Mouse (Mus musculus): ENCODE results near the gene Ttyh2. TPM values are rescaled to one million over a fixed set of nuclear protein-coding genes. Genes with fewer than 3 reads are reported as not detected.

Gene Ttyh2
- polyA plus RNA-seq, 1 experiment from 2014 or later, result 25.1 TPM

GRCm38 (mm10) chr11:114726965-114727825, 52.0 kb downstream of the Ttyh2 start, which contains the start of gene Dnaic2:
Gene Dnaic2 (plus strand): TSS chr11:114727408.
- peaks cover 9% of the 10 kb centered on the region for H3K4me1 ChIP-seq (replicated peaks; ENCODE audit: control insufficient read depth, insufficient read depth, low read length)
- ATAC-seq, result peak; percentile 87
- no peaks in the 10 kb centered on the region for H3K36me3 ChIP-seq (ENCODE audit: control insufficient read depth, insufficient read depth)
- H3K9me3 ChIP-seq (ENCODE audit: control insufficient read depth, low read length), result no peaks in the 10 kb centered on the region
- peak within 1 kb of the TSS; percentile 59 for H3K4me2 ChIP-seq (ENCODE audit: low read length)
- 10% methylated on average over 34 of the region's 34 CpGs for WGBS
- H3K9ac ChIP-seq (replicated peaks; ENCODE audit: low read depth, low read length), result peak within 1 kb of the TSS; percentile 38
- H3K27me3 ChIP-seq (replicated peaks; ENCODE audit: control insufficient read depth, insufficient read depth, low read length), result no peaks in the 10 kb centered on the region
- peak within 1 kb of the TSS; percentile 31 for H3K4me3 ChIP-seq (replicated peaks; ENCODE audit: low read length)
- H3K27ac ChIP-seq (ENCODE audit: low read length), result no peak within 1 kb of the TSS

- 29% methylated on average over 5 of the region's 5 CpGs for WGBS
- peak overlapping the region; percentile 31 for H3K4me3 ChIP-seq (replicated peaks; ENCODE audit: low read length)
- H3K4me1 ChIP-seq (replicated peaks; ENCODE audit: control insufficient read depth, insufficient read depth, low read length), result peaks cover 9% of the 10 kb centered on the region
- no peaks in the 10 kb centered on the region for H3K27me3 ChIP-seq (replicated peaks; ENCODE audit: control insufficient read depth, insufficient read depth, low read length)
- H3K4me2 ChIP-seq (ENCODE audit: low read length), result peak overlapping the region; percentile 59
- H3K9me3 ChIP-seq (ENCODE audit: control insufficient read depth, low read length), result no peaks in the 10 kb centered on the region
- H3K9ac ChIP-seq (replicated peaks; ENCODE audit: low read depth, low read length), result peak overlapping the region; percentile 38
- no peaks in the 10 kb centered on the region for H3K36me3 ChIP-seq (ENCODE audit: control insufficient read depth, insufficient read depth)
- 0 out of 2 replicates have a peak, but pooled peaks have one; percentile 19 for ATAC-seq
- no peak overlapping the region for H3K27ac ChIP-seq (ENCODE audit: low read length)
Measured at GRCm38 (mm10) chr11:114727826-114728186, 52.6 kb downstream of the Ttyh2 start.

GRCm38 (mm10) chr11:114728333-114728732, 53.1 kb downstream of the Ttyh2 start:
- no peak overlapping the region for H3K27ac ChIP-seq (ENCODE audit: low read length)
- WGBS, result 49% methylated on average over 5 of the region's 5 CpGs
- H3K36me3 ChIP-seq (ENCODE audit: control insufficient read depth, insufficient read depth), result no peaks in the 10 kb centered on the region
- H3K4me1 ChIP-seq (replicated peaks; ENCODE audit: control insufficient read depth, insufficient read depth, low read length), result peaks cover 9% of the 10 kb centered on the region
- H3K9ac ChIP-seq (replicated peaks; ENCODE audit: low read depth, low read length), result no peak overlapping the region
- H3K27me3 ChIP-seq (replicated peaks; ENCODE audit: control insufficient read depth, insufficient read depth, low read length), result no peaks in the 10 kb centered on the region
- no peak overlapping the region for H3K4me3 ChIP-seq (replicated peaks; ENCODE audit: low read length)
- no peaks in the 10 kb centered on the region for H3K9me3 ChIP-seq (ENCODE audit: control insufficient read depth, low read length)
- no peak for ATAC-seq
- no peak overlapping the region for H3K4me2 ChIP-seq (ENCODE audit: low read length)

GRCm38 (mm10) chr11:114729832-114730363, 54.7 kb downstream of the Ttyh2 start:
- no peaks in the 10 kb centered on the region for H3K36me3 ChIP-seq (ENCODE audit: control insufficient read depth, insufficient read depth)
- no peaks in the 10 kb centered on the region for H3K27me3 ChIP-seq (replicated peaks; ENCODE audit: control insufficient read depth, insufficient read depth, low read length)
- H3K4me1 ChIP-seq (replicated peaks; ENCODE audit: control insufficient read depth, insufficient read depth, low read length), result peaks cover 9% of the 10 kb centered on the region
- no peak overlapping the region for H3K4me2 ChIP-seq (ENCODE audit: low read length)
- 52% methylated on average over 6 of the region's 6 CpGs for WGBS
- ATAC-seq, result no peak
- H3K9me3 ChIP-seq (ENCODE audit: control insufficient read depth, low read length), result no peaks in the 10 kb centered on the region
- no peak overlapping the region for H3K9ac ChIP-seq (replicated peaks; ENCODE audit: low read depth, low read length)
- H3K27ac ChIP-seq (ENCODE audit: low read length), result no peak overlapping the region
- no peak overlapping the region for H3K4me3 ChIP-seq (replicated peaks; ENCODE audit: low read length)

- Histone ChIP-seq H3K9me3 (ENCODE audit: control insufficient read depth, low read length) (no peaks in the 10 kb centered on the region), H3K4me2 (ENCODE audit: low read length) (no peak overlapping the region), H3K4me1 (replicated peaks; ENCODE audit: control insufficient read depth, insufficient read depth, low read length) (peaks cover 9% of the 10 kb centered on the region), H3K27ac (ENCODE audit: low read length) (no peak overlapping the region), H3K36me3 (ENCODE audit: control insufficient read depth, insufficient read depth) (no peaks in the 10 kb centered on the region), H3K27me3 (replicated peaks; ENCODE audit: control insufficient read depth, insufficient read depth, low read length) (no peaks in the 10 kb centered on the region), H3K4me3 (replicated peaks; ENCODE audit: low read length) (no peak overlapping the region), H3K9ac (replicated peaks; ENCODE audit: low read depth, low read length) (no peak overlapping the region)
- ATAC-seq, result no peak
- 80% methylated on average over 4 of the region's 4 CpGs for WGBS
Measured at GRCm38 (mm10) chr11:114731711-114732110, 56.5 kb downstream of the Ttyh2 start.

GRCm38 (mm10) chr11:114732890-114733289, 57.7 kb downstream of the Ttyh2 start:
- Histone ChIP-seq H3K9ac (replicated peaks; ENCODE audit: low read depth, low read length) (no peak overlapping the region), H3K4me2 (ENCODE audit: low read length) (no peak overlapping the region), H3K27me3 (replicated peaks; ENCODE audit: control insufficient read depth, insufficient read depth, low read length) (no peaks in the 10 kb centered on the region), H3K4me1 (replicated peaks; ENCODE audit: control insufficient read depth, insufficient read depth, low read length) (peaks cover 3% of the 10 kb centered on the region; the same call in 1 of the 2 replicates), H3K4me3 (replicated peaks; ENCODE audit: low read length) (no peak overlapping the region), H3K27ac (ENCODE audit: low read length) (no peak overlapping the region), H3K9me3 (ENCODE audit: control insufficient read depth, low read length) (no peaks in the 10 kb centered on the region), H3K36me3 (ENCODE audit: control insufficient read depth, insufficient read depth) (no peaks in the 10 kb centered on the region)
- ATAC-seq, result no peak
- 86% methylated on average over 22 of the region's 22 CpGs for WGBS

- no peaks in the 10 kb centered on the region for H3K9me3 ChIP-seq (ENCODE audit: control insufficient read depth, low read length)
- no peaks in the 10 kb centered on the region for H3K36me3 ChIP-seq (ENCODE audit: control insufficient read depth, insufficient read depth)
- no peak overlapping the region for H3K9ac ChIP-seq (replicated peaks; ENCODE audit: low read depth, low read length)
- no peak for ATAC-seq
- H3K4me1 ChIP-seq (replicated peaks; ENCODE audit: control insufficient read depth, insufficient read depth, low read length), result peaks cover 3% of the 10 kb centered on the region; the same call in 1 of the 2 replicates
- H3K4me2 ChIP-seq (ENCODE audit: low read length), result no peak overlapping the region
- 89% methylated on average over 2 of the region's 2 CpGs for WGBS
- H3K4me3 ChIP-seq (replicated peaks; ENCODE audit: low read length), result no peak overlapping the region
- H3K27me3 ChIP-seq (replicated peaks; ENCODE audit: control insufficient read depth, insufficient read depth, low read length), result no peaks in the 10 kb centered on the region
- no peak overlapping the region for H3K27ac ChIP-seq (ENCODE audit: low read length)
Measured at GRCm38 (mm10) chr11:114736111-114736510, 60.9 kb downstream of the Ttyh2 start.

GRCm38 (mm10) chr11:114736913-114737624, 61.8 kb downstream of the Ttyh2 start:
- ATAC-seq, result peak; percentile 55; the same call in 1 of the 2 replicates
- H3K27ac ChIP-seq (ENCODE audit: low read length), result no peak overlapping the region

GRCm38 (mm10) chr11:114740598-114740997, 65.4 kb downstream of the Ttyh2 start:
- WGBS, result 47% methylated on average over 10 of the region's 10 CpGs
- no peak overlapping the region for H3K4me3 ChIP-seq (replicated peaks; ENCODE audit: low read length)
- H3K9me3 ChIP-seq (ENCODE audit: control insufficient read depth, low read length), result no peaks in the 10 kb centered on the region
- no peak for ATAC-seq
- H3K9ac ChIP-seq (replicated peaks; ENCODE audit: low read depth, low read length), result no peak overlapping the region
- H3K4me1 ChIP-seq (replicated peaks; ENCODE audit: control insufficient read depth, insufficient read depth, low read length), result peaks cover 11% of the 10 kb centered on the region
- H3K27ac ChIP-seq (ENCODE audit: low read length), result no peak overlapping the region
- no peak overlapping the region for H3K4me2 ChIP-seq (ENCODE audit: low read length)
- H3K27me3 ChIP-seq (replicated peaks; ENCODE audit: control insufficient read depth, insufficient read depth, low read length), result no peaks in the 10 kb centered on the region
- no peaks in the 10 kb centered on the region for H3K36me3 ChIP-seq (ENCODE audit: control insufficient read depth, insufficient read depth)

More at GRCm38 (mm10) chr11:114736913-114737624, 61.8 kb downstream of the Ttyh2 start:
- Histone ChIP-seq H3K4me3 (replicated peaks; ENCODE audit: low read length) (no peak overlapping the region), H3K4me1 (replicated peaks; ENCODE audit: control insufficient read depth, insufficient read depth, low read length) (peaks cover 9% of the 10 kb centered on the region), H3K9ac (replicated peaks; ENCODE audit: low read depth, low read length) (no peak overlapping the region), H3K27me3 (replicated peaks; ENCODE audit: control insufficient read depth, insufficient read depth, low read length) (no peaks in the 10 kb centered on the region), H3K4me2 (ENCODE audit: low read length) (peak overlapping the region; percentile 3; the same call in 1 of the 2 replicates), H3K9me3 (ENCODE audit: control insufficient read depth, low read length) (no peaks in the 10 kb centered on the region), H3K36me3 (ENCODE audit: control insufficient read depth, insufficient read depth) (no peaks in the 10 kb centered on the region)
- 9% methylated on average over 11 of the region's 11 CpGs for WGBS

All from forebrain, embryonic 16.5 days (tissue).